Mouse (Mus musculus): Measurements from ENCODE around the gene Mgmt. TPM values are rescaled to one million over a fixed set of nuclear protein-coding genes. Genes with fewer than 3 reads are reported as not detected.
A peak's percentile ranks its signal among the peaks of the same experiment; 100 is the strongest.

Mgmt gene
- total RNA-seq (2014; fragmentation: Nextera tagmentation) (3.7 and 5.0 TPM in 2 replicates), total RNA-seq (2017) (2.5 and 4.0 TPM in 2 replicates)

DNA sequence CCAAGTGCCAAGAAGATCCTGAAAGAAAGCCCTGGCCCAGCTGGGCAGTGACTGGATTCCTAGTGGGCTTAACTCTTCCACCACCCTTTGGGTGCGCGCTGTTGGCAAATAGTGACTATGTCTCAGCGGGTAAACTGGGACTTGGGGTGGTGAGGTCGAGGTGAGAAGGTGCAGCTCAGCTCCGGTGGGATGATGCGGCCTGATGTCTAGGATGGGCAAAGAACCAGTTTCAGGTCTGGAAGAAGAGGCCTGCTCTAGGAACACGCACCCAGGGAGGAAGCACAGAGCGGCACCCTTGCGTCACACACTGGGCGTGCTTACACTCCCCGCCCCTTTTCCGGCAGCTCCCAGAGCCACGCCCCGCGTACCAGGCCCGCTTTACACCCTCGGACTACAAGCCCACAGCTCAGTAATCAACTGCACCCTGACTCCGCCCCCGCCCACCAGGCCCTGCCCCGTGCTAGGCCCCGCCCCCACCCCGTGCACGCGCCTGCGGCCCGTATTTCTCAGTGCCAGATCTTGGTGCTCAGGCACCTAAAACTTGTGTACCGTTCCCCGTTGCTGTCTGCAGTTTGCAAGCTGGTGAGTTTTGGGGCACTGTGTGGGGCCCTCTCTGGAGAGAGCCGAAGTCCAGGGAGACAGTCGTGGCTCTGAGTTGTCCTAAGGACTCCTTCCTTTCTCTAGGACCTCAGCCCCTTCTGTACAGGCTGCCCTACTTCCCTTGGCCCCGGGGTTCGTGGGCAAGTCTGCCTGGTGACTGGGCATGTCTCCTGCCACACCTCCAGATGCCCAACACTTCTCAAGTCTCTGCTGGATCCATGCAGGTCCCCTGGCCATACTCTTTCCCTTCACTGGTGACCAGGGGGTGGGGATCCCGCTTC, at the start of gene Mgmt:
Gene Mgmt, plus strand, starts transcription at position 509 of the 881 bp plus-strand sequence.
- ATAC-seq (replicated peaks; ENCODE audit: low FRiP score, low TSS enrichment, poor library complexity, severe bottlenecking) = peak; percentile 98

DNA sequence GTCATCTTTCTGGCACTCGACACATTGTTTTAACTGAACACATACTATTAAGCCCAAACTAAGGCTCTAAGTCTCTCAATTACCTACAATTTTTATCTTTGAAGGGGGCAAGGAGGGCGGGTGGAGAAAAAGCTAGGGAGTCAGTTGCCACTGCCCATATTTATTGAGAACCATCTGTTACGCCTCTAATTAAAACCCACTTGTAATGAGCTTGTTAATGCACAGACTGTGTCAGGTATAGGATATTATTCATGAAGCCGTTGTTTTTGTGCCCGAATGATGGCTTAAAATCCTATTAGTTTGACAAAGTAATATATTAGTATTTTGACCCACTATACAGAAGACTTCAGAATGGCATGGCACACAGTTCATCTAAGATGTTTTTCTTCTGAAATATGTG, 49.6 kb upstream of the Mgmt start:
- no peak for ATAC-seq (replicated peaks; ENCODE audit: low FRiP score, low TSS enrichment, poor library complexity, severe bottlenecking)

DNA sequence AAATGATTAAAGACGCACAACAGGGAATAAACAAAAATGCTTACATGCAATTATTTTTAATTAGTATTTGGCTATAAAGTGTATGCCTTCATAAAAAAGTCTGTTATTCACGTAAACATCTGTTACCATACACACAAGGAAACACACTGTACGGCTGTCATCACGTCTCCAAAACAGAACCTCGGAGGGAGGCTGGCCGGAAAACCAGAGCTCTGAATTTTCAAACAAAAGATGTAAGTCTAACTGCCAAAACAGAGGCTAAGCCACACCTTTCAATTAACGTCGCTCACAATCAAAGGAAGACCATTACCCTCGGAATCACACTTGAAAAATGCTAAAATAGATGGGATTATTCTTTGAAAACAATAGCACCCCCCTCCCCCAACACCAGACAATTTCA, 49.1 kb upstream of the Mgmt start:
- ATAC-seq (replicated peaks; ENCODE audit: low FRiP score, low TSS enrichment, poor library complexity, severe bottlenecking) = no peak

DNA sequence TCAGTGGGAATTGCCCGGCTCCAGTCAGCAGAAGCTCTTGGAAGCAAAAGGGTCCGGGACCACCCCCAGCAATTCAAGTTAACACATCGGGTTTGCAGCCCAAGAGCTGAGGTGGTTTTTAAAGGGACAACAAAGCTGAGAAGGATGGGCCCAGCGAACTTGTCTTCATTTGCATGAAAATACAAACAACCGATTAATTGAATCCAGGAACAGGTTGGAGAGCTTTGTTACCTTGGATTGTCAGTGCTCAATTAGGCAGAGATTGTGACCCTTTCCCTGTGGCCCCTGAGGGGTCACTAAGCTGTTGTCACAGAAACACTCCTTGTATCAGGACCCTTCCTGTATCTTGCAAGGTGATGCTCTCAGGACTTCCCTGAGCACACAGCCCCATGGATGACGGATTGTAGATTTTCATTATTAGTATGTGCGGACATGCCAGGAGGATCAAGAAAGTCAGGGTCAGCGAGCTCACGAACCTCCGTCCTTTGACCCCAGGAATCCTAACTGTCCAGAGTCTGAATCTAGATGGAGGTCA, 48.3 kb upstream of the Mgmt start:
- ATAC-seq (replicated peaks; ENCODE audit: low FRiP score, low TSS enrichment, poor library complexity, severe bottlenecking) = no peak

DNA sequence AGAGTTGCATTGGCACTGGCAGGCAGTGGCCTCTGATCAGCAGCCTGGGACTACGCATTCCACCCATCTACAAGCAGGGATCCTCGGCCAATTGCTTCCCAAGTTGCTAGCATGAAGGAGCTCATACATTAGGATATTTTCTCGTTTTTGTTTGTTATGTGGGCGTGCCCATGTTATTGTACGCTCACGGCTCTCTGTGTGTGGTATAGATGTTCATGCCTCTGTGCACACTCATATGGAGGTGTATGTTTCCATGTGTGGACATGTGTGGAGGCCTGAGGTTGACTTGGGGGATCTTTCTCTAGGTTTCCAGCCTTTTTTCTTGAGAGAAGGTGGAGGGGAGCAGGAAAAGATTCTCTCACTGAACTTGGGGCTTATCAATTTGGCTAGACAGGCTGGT, 46.8 kb upstream of the Mgmt start:
- ATAC-seq (replicated peaks; ENCODE audit: low FRiP score, low TSS enrichment, poor library complexity, severe bottlenecking) = no peak

DNA sequence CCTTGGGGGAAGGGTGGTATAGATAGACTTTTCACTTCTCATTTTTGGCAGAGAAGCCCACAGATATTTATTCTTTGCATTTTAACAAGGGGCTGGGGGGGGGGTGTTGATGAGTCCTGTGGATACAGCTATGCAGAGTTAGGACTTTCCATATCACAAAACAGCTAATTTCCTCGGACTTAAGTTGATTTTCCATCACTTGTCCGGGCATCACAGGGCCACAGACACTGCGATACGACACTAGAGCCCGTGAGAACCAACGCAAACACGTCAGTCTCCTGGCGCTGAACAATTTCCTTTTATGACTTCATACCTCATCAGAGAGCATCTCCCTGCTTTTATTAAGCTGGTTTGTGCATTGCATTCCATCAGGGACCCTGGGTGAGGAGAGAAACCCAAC, 45.7 kb upstream of the Mgmt start:
- ATAC-seq (replicated peaks; ENCODE audit: low FRiP score, low TSS enrichment, poor library complexity, severe bottlenecking) = no peak

DNA sequence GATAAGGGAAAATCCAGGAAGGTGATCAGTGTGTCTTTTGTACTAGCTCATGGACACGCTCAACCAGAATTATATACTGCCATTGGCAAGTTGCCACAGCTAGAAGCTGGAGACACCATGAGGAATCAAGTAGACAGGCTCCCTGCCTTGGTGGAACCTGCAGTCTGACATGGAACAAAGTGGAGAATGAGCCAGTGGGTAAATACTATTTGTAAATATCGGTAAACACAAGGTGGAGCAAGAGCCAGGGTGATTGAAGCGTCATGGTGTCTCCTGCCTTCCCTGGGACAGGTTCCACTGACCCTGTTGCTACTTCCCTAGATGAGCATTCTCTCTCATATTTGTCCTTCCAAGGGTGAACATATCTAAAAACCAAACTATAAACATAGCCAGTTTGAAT, 44.6 kb upstream of the Mgmt start:
- no peak for ATAC-seq (replicated peaks; ENCODE audit: low FRiP score, low TSS enrichment, poor library complexity, severe bottlenecking)

DNA sequence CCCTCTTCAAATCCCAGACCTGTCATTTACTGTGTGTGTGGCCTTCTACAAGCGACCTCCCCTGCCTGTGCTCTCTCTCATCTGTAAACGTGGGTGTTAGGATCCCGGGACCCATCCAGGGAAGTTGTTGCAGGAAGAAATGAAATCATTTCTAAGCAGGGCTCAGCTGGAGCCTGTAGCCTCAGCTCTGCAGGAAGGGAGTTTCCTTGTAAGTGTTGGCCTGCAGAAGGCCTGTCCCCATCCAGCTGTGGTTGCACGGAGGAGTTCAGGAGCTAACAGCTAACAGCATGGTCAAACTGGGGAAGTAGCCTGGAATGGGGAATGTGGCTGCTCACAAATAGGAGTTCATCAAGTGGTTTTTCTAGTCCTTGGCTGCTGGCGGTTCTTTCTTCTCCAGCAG, 44.1 kb upstream of the Mgmt start:
- no peak for ATAC-seq (replicated peaks; ENCODE audit: low FRiP score, low TSS enrichment, poor library complexity, severe bottlenecking)

DNA sequence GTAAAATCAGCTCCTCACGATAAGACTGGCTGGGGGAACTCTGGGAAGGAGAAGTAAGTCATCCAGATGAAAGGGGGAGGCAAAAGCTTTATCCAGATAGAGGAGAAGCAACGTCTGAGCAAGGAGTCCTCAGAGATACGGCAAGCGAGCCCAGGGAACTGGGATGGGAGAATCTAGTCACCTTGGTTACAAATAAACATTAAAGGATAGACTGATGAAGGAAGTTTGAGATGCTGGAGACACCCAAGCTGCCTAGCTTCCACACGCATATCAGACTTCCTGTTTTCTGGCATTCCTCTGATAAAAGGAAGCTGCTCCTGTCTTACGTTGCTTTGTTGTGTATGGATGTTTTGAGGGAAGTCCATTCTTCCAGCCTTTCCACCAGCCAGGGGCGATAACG, 42.5 kb upstream of the Mgmt start:
- ATAC-seq (replicated peaks; ENCODE audit: low FRiP score, low TSS enrichment, poor library complexity, severe bottlenecking) = no peak

DNA sequence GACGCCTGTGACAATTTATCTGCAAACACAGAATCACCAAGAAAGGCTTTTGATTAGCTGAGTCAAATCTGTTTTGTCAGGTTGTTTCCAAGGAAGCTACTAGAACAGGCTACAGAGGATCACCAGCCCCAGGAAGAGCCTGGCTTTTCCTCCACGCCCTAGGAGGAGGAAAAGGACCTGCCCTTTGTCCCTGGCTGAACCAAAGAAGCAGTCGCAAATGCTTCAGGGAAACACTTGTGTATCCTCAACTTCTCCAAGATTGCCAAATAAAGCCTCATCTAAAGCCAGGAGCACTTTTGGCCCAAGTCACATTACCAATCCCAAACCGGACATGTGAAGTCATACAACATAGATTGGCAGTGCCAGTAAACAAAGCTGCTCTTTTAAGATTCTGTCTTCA, 41.7 kb upstream of the Mgmt start:
- no peak for ATAC-seq (replicated peaks; ENCODE audit: low FRiP score, low TSS enrichment, poor library complexity, severe bottlenecking)

DNA sequence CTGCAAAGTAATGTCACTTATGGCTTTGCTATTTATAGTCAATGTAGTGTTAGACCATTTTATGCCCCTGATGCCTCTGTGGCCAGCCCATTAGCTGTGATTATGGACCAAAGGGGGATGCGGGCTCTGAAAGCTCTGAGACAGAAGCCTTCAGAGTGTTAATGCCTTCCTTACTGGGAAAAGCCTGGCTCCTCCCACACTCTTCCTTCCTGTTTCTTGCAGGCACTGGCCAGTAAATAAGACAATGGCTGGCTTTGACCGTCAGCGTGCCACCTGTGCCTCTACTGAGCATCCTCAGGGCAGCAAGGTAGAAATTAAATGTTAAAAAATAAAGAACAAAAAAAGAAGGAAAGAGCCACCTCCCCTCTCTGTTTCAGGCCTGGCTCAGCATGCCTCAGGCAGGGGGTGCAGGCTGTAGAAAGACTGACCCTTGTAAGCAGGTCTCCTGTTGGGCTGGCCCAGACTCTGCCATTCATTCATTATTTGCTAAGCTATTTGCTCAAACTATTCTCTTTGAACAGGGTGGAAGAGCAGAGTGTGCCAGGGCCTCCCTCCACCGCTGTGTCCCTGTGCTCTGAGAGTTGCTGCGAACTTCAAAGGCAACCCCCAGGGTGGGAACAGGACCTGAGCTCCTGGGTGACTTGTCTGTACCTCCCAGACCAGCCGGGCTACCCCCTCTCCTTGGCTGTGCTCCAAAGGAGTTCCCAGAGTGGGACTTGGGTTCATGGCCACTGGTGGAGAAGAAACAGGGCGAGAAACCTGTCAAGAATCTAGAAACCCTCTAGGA, 29.5 kb upstream of the Mgmt start:
- no peak for ATAC-seq (replicated peaks; ENCODE audit: low FRiP score, low TSS enrichment, poor library complexity, severe bottlenecking)

DNA sequence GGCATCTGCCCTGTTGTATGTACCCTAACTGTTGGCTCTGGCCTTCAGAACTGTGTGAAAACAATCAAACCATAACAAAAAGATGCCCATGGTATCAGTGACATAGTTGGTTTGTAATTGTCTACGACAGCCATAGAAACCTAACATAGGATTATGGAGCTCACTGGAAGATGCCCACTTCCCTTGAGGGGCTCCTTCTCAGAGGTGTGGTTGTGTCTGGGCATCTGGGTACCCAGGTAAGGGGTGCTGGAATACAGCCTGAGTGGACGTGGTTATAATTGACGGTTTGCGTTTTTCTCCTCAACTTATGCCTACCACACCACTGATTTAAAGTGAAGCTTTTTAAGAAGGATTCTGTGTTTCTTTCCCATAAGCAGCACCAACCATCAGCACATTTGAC, 28.5 kb upstream of the Mgmt start:
- no peak for ATAC-seq (replicated peaks; ENCODE audit: low FRiP score, low TSS enrichment, poor library complexity, severe bottlenecking)

DNA sequence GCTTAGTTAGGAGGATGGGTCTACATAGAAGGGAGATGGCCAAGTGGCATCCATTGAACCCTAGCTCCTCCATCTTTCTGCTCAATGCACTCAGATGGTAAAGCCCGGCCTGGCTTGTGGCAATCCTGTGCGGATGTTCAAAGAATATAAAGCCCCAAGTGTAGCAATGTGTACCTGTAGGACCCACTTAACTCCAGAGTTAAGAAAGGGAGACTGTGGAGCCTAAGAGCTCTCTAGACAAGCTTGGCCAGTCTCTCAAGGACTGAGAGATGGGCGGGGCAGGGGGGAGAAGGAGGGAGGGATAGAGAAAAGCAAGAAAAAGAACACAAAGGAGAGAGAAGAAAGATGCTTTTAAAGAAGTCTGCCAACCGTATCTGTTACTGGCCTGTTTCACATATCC, 27.9 kb upstream of the Mgmt start:
- no peak for ATAC-seq (replicated peaks; ENCODE audit: low FRiP score, low TSS enrichment, poor library complexity, severe bottlenecking)

DNA sequence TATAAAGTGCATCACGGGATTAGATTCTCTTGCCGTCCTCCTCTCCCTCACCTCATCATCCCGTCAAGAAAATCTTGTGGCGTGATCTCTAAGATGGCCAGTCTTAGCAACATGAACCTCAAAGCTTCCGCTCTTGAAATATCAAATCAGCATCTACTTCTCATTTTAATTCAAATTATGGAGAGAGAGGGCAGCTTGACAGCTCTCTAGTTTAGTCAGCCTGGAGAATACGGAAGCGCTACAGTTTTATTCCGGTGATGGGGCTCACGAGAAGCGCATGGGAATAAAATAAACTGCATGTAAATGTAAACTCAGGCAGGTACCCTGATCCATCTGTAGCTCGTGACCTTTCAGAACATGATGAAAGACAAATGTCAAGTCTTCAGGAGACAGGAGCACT, 22.9 kb upstream of the Mgmt start:
- no peak for ATAC-seq (replicated peaks; ENCODE audit: low FRiP score, low TSS enrichment, poor library complexity, severe bottlenecking)

DNA sequence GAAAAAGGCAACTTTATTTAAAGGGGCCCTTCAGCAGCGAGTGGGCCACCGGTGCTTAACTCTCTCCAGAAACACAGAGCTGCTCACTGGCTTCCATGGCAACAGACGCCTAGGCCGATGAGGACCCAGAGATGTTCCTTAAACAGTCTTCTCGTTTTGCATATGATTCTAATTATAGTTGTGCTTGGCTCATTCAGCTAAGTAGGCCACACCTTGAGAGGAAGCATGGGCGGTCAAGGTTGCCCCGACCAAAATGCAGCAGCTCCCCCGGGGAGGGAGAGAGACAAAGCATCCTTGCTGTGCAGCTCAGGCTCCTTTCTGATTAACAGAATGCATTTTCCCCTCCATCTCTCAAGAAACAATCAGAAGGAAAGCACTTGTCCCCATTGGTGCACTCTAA, 22.4 kb upstream of the Mgmt start:
- ATAC-seq (replicated peaks; ENCODE audit: low FRiP score, low TSS enrichment, poor library complexity, severe bottlenecking) = no peak

DNA sequence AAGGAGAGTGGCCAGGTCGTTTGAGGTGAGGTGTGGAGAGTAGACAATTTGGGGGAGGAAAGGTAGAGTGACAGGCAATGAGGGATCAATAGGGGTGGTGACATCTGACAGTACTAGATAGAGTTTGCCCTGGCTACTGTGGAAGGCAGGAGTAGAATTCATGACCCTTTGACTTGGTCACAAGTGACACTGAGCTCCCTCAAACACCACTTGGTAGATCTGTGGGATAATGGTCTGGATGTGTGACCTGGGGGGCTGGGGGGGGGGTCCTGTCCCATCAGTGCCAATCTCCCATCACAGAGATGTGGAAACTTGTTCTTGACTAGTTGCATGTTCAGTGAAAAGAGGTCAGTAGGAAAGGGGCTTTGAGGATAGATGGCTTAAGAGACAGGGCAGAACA, 20.0 kb upstream of the Mgmt start:
- ATAC-seq (replicated peaks; ENCODE audit: low FRiP score, low TSS enrichment, poor library complexity, severe bottlenecking) = no peak

DNA sequence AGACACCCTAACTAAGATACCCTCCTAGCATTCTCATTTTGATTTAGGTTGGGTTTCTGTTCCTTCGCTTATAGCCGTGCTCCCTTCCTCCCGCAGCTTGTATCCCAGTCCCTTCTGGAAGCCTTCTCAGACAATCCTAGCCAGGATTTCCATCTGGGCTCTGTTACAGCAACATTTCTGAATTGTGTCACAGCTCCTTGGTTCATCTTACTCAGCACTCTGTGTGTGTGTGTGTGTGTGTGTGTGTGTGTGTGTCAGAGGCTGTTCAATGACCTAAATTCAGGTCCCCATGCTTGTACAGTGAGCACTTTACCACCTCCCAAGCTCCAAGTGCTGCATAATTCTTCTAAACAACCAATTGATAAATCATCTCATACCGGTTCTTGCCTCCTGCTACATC, 14.0 kb upstream of the Mgmt start:
- ATAC-seq (replicated peaks; ENCODE audit: low FRiP score, low TSS enrichment, poor library complexity, severe bottlenecking) = no peak

DNA sequence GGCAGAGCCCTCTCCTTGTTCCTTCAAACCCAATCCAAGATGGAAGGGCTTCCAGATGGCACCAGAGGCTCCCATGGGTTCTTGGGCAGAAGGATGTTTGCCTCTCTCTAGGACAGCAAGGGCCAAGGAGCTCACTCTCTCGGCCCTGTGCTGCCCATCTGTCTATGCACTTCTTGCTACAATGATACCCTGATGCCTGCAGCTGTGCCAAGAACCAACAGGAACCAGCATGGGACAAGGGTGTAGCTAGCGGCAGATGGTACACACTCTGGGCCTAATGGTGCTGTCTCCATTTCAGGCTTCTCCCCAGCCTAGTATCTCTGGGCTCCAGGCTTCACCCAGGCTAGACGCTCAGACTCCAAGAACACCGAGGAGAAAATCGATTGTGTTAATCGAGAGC, 6.3 kb upstream of the Mgmt start:
- ATAC-seq (replicated peaks; ENCODE audit: low FRiP score, low TSS enrichment, poor library complexity, severe bottlenecking) = no peak

DNA sequence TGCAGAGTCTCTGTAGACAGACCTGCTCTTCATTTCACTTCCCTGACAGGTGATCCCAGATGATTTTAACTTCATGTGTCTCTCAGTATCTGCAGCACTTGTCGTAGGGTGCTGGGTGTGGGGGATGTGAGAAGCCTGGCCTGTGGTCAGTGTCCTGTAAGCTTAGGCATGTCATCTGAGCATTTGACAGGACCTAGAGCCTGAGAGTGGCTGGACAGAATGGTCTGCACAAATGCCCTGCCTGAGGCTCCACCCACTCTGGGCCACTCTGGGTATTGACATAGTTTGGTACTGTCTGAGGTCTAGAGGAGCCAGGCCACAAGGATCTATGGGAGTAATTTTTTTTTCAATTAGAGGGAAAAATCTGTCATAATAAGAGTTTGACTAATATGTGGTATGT, 942 bp downstream of the Mgmt start:
- ATAC-seq (replicated peaks; ENCODE audit: low FRiP score, low TSS enrichment, poor library complexity, severe bottlenecking) = no peak

DNA sequence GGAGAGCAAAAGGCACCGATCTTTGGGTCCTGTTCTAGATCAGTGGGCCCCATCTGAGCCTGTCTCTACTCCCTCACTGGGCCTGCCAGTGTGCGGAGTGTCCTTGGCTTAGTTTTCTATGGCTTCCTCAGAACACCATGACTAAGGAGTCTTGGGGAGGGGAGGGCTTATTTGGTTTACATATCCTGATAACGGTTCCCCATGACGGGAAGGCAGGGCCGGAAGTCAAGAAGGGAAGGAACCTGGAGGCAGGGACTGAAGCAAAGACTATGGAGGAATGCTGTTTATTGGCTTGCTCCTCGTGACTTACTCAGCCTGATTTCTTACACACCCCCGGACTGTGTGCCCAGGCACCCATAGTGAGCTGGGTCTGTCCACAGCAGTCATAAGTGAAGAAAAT, 1.4 kb downstream of the Mgmt start:
- ATAC-seq (replicated peaks; ENCODE audit: low FRiP score, low TSS enrichment, poor library complexity, severe bottlenecking) = no peak

DNA sequence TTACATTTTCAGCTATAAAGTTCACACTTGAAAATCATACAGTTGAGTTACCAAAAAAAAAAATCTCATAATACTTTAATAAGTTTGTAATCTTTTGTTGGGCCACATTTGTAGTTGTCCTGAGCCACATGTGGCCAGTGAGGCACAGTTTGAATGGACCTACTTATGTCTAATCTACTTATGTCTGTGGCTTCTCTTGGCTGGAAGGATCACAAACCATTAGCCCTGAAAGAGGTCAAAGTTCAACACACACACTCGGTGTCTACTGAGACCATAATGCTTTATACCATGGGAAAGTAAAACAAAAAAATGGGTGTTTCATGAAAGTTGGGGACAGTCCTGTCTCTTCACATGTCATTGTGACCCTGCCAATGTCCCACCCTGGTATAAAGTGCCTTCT, 3.1 kb downstream of the Mgmt start:
- no peak for ATAC-seq (replicated peaks; ENCODE audit: low FRiP score, low TSS enrichment, poor library complexity, severe bottlenecking)
